Mouse (Mus musculus) fat pad, adult 2 months (tissue): ENCODE measurements around the gene Exoc3.

Experiments used
- DNase-seq: peaks from one replicate; pipeline ENCODE4 v3.0.0-alpha.2; 2011; ENCODE audit warnings: low read depth, low spot score; ENCODE audit errors: extremely low read depth

The Exoc3 gene

DNA sequence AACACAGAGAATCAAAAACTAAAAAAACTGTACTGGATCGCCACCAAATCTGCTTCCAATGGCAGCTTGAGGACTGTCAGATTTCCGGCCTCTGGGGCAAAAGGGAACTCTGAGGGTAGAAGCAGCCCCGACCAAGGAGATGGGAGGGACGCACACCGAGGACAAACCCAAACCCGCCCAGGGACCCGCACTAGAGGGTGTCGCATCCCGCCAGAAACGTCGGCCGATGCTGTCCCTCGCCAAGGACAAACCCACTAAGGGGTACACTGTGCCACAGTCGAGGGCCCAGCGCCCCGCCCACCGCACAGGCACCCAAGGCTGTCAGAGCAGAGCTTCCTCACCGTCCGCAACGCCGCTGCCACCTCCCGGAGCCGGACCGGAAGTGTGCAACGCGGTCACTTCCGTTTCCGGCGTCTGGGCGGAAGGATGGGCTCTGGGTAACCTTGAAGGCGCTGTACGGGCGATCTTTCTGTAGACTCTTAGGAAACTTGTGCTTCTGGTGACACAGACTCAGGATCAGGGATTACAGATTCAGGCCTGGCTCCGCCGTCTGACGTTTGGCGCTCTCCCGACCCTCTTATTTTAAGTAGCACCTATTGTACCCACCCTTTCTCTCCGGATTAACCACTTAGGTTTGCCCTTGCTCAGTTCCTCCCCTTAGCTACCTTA is at the start of gene Exoc3:
TSS of gene Exoc3 (minus strand) at position 416 of the 669 bp plus-strand sequence.
- DNase-seq, result peak; percentile 18

DNA sequence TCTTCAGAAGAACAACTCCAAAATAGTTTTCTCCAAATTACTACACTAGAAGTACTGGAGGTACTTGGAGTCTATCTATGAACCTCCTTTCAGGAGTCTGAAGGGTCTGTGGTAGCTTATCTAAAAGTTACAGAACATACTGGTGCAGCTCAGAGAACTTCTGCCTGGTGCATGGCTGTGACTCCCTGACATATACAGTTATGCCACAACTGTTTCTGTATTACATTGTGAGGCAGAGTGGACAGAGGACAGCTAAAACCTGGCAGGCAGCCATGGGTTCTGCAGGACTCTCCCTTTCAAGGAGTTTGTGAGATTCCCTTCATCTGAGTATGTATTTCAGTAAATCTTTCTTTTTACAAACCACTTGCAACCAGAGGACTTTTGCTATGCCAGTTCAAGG is 38.0 kb upstream of the Exoc3 start:
- DNase-seq, result no peak

DNA sequence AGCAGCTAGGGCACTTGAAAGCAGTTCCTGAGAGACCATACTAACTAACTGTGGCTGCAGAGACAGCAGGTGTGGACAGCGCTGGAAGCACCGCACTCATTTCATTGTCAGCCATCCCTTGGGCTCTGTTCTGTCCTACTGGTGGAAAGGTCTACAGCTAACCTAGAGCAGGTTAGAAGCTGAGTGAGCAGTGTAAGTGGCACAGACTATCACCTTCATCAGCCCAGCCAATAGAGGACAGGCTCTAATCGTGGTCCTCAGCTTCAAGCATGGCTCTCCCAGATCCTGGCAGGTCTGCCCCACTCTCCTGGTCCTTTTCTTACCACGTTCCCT is 37.3 kb upstream of the Exoc3 start:
- DNase-seq, result no peak

DNA sequence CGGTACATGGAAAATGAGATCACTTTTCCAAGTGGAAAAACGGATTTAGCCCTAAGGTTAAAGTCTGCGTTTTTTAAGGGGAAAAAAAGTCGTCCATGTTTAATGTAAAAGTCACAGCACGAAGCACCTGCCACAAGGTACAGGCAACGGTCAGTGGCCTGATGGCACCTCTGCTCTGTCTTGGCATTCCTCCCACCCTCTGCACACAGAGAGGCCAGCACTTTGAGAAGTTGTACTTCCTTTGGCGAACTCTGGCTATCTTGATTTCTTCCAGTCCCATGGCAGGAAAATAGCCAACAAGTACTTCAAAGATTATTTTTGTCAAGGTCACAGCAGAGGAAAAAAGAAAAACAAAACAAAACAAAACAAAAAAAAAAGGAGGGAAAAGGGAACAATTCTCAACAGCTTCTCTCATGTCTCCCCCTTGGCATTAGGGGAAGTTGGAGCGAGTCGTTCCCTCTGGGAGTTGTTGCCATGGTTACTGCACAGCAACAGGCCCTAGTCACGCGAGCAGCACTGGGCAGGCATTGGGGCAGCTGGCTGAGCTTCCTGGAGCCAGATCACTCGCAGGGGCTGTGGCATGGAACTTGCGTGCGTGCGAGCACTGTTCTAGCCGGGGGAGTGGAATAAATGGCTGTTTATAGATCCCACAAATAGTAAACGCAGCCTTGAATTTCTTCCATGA is 36.8 kb upstream of the Exoc3 start:
- DNase-seq, result no peak

DNA sequence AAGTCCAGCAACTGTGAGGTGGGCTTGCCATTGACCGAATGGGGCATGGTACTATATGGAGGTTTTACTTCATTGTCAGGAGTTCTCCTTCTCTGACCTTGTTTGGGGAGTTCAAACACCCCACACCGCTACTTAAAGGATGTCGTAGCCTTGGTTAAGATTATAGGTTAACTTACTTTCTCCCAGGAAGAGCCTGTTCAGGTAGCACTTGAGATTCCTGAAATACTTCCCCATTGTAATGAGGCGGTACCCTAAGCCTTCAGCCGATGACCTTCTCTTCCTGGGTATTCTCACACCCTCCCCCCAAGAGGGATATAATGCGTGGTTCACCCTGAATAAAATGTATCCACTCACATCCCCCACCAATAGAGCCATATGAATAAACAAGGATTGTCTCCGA is 29.0 kb upstream of the Exoc3 start:
- no peak for DNase-seq

DNA sequence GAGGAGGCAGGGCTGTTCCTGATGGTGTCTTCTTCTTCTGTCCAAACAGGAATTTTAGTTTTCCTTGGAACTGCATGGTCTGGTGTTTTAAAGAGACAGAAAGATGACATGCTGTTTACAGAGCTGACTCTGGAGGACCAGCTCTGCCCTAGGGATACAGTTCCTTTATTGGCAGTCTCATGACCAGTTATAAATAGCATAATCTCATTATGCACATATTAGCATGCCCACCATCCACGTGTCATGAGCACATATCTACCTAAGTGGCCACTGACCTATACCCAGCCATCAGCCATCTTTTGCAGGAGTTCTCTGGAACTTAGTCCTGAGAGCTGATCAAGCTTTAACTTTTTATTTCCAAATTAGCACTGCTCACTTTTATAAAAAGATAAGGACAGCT is 12.1 kb upstream of the Exoc3 start:
- DNase-seq, result no peak

DNA sequence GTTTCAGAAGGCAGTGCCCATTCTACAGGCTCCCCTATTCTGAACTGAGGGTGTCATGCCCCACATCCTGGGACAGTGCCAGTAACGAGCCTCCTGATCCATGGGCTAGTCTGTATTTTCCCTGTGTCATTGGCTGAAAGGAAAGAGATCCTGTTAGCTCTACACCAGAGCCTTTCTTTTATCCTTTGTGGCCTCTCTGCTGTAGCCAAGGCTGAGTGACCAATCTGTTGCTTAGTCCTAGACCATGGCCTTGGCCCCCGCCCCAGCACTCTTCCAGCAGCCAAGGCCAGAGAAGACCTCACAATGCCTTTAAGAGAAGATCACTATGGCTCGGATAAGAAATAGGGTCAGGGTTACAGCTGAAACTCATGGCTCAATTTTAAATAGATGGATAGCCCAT is 9.9 kb upstream of the Exoc3 start:
- DNase-seq, result no peak

DNA sequence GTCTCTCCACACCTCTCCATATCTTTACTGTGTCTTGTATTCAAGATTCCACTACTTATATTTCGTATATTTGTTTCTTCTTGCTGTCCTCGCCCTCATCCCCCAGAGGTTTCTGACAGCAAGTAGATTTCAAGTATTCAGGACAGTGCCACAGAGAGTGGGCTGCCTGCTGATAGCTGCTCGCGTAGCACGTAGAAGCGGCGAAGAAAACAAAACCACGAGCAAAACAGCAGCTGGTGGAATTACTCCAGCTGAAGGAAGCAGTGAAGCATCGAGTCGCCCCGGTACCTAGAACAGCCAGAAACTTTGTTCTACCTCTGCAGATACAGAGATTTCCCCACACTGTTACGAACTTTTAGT is 434 bp upstream of the Exoc3 start:
- DNase-seq, result no peak

DNA sequence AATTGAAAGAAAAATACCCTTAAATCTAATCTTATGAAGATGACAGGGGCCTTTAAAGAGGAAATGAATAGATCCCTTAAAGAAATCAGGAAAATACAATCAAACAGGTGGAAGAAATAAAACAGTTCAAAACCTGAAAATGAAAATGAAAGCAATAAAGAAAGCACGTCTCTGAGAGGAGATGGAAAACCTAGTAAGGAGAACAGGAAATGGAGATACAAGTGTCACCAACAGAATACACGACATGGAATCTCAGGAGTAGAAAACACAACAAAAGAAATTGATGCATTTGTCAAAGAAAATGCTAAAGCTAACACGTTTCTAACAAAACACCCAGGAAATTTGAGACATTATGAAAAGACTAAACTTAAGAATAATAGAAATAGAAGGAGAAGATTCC is 12.1 kb downstream of the Exoc3 start:
- DNase-seq, result no peak

DNA sequence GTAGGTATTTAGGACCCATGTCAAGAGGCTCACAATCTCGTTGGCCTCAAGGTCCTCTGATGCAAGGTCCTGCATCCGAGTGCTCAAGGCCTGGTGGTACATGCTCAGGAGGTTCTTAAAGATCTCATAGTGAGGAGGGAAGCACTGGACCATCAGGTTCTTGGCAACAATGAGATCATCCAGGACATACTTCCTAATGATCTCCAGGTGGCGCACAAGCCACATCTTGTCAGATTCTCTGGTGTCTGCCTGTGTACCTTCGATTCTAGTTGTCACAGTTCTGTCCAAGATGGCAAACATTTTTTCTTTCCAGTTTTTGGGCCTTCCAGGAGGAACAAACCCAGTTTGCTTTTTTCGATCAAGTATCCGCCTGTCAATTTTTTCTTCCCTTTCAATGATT is 15.9 kb downstream of the Exoc3 start:
- DNase-seq, result no peak

DNA sequence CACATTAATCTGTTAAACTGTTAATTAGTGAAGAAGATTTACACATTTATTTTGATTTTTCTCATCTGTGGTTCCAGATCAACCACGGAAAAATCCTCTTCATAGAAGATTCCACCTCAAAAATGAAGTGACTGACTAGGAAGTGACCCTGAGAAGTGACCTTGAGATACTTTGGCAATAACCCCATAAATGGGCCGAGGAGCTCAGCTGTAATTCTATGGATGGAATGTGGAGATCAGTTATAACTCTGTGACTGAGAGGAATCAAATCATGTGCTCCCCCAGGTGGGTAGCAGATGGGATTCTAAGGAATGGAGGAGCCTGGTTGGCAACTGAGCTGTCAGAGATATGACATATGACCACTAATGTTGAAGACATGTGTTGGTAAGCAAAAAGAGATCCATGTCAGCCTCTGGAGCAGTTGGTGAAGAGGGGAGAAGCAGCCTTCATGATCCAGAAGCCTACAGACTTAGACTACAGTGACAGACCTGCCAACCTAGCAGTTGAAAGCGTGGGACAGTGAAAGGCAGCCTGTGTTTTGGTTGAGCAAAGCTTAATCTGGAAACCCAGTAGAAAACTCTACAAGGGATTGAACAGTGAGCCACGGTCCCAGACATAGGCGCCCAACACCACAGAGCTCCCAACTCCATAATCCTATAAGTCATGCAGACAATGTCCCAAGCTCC is 25.4 kb downstream of the Exoc3 start:
- no peak for DNase-seq

DNA sequence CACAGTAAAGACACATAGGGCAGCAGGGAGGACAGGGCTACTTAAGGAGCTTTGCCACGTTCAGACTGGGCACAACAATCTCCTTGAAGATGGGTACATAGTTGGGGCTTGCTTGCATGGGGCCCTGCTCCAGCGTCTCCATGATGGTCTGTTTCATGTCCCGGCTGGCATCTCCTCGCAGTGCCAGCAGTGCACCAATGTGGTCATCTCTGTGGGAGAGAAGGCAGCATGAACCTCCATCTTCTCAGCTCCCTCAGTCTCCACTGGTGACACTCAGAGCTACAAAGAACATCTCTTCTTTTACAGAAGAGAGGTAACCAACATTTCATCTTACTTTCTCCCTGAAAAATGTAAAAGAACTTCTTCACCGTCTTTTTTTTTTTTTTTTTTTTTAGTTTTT is 36.5 kb downstream of the Exoc3 start:
- DNase-seq, result no peak

DNA sequence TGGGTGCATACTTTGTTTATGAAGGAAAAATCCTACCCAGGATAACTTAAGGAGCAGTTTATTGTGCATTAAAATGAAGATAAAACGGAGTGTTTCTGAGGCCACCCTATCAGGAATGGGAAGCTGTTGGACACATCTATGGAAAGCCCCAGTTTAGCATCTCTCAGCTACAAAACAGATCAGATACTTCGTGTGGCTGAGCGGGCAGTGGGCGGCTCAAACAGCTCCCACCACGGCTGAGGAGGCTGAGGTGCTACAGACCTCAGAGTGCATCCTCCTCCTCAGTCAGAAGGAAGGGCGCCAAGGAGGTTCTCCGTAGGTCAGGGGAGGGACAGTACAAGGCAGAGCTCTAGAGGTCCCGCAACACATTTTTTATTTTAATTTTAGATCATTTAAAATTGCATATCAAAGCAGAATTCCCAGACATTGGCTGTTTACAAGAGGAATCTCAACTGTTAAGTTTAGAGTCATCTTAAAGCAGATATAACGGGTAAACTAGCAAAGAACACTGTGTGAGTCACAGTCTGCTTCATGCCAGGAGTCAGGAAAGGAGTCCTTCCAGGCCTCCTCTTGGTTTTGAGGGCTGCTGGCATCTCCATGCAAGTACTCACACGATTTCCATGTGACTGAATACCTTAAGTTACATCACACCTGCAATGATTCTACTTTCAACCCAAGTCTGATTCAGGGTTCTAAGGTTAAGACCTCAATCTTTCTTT is 38.9 kb downstream of the Exoc3 start:
- no peak for DNase-seq

DNA sequence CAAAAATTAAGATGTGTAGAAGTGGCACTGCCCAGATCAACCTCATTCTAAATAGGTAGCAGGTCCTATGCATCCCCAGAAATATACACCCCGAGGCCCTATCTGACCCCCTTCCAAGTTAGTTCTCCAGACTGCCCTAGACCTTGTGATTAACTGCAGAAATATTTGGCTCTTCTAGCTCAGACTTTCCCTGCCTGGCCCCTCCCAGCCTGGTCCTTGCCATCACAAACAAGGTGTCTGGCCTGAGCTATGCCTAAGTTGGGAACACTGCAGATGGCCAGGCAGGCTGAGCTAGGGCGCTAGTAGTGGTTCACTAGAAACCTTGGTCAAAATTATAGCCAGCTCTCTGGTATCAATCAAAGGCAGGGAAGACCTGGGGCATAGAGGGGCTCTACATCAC is 41.0 kb downstream of the Exoc3 start:
- no peak for DNase-seq

DNA sequence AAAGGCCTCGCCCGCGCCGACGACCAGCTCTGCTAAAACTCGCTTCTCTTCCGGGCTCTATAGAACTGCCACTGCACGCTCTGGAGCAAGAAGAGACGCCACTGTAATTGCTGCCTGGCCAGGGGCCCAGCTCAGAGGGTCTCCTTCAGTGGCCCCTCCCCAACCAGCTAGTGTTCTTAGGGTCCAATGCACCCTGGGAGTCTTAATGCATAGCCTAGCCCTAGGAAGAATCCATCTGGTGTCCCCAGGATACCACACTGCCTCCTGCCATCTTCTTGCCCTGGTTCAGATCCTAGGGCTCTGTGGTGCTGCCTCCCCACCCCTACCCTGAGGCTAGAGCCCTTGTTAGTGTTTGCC is 41.5 kb downstream of the Exoc3 start:
- no peak for DNase-seq

DNA sequence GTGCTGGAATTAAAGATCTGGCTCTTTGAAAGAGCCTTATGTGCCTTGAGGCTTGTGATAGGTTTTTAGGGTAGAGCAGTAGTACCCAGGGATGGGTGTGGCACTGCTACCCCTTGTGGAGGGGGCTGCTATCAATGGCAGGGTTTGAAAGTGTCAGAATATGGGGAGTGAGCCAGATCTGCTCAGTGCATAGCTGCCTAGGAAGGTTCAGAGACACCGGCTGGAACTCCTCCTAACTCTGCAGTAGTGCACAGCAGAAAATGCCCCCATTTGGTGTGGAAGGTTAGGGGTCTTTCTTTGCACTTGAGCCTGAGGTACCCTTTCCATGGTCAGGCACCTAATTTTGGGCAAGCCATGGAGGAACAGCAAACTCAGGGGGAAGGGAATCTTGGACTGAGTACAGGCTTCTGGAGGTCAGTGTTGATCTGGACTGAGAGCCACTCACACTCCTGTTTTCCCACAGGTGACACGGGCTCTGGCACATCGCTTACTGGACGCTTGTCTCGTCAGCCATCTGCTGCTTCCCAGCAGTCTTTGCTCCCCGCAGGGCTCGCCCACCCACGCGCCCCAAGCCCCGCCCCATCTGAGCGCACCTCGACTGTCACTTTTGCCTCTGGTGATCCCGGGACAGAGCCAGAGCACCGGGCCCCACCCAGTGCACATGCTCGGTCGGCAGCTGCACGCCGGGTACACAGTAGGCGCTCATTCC is 42.0 kb downstream of the Exoc3 start:
- no peak for DNase-seq

DNA sequence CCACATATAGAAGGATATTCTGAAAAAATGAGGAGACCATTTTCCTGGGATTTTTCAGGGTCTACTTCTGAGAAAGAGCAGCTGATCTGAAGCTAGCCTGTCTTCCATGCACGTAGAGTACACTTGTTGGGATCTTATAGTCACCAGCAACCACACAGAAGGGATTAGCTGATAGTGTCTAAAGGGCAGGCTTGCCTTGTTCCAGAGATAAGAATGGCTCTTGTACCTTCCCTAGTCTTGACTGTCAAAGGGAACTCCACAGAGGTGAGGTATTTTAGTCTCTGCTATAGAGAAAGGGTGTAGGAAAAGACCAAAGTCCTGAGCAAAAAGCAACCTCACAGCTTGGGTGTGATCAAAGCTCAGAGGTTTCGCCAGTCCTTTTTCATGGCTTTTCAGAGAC is 61.2 kb downstream of the Exoc3 start:
- DNase-seq, result no peak

DNA sequence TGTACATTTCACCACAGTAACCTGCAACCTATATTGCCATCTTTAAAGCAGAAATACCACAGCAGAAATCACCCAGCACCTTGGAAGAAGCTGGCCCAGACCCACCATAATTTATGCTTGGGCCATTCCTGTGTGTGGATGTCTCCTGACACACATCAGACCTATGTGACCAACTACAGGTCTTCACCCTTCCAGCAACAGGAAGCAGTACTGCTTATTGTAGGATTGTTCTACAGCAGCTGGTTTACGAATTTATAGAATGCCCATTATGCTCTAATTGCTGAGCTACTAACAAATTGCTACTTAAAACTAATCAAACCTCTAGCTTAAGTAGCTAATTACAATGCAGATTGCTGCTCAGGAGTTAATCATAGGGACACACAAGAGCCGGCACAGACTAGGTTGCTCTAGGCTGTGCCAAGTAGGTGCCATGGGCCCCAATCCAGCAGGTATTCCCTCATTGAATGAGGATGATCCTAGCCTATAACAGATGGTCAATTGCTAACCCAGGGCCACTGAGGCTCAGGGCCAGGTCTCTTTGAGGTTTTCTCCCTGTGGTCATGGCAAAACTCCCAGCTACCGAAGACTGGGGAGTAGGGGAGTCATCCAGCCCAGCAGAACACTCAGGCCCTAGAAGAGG is 62.4 kb downstream of the Exoc3 start:
- no peak for DNase-seq

DNA sequence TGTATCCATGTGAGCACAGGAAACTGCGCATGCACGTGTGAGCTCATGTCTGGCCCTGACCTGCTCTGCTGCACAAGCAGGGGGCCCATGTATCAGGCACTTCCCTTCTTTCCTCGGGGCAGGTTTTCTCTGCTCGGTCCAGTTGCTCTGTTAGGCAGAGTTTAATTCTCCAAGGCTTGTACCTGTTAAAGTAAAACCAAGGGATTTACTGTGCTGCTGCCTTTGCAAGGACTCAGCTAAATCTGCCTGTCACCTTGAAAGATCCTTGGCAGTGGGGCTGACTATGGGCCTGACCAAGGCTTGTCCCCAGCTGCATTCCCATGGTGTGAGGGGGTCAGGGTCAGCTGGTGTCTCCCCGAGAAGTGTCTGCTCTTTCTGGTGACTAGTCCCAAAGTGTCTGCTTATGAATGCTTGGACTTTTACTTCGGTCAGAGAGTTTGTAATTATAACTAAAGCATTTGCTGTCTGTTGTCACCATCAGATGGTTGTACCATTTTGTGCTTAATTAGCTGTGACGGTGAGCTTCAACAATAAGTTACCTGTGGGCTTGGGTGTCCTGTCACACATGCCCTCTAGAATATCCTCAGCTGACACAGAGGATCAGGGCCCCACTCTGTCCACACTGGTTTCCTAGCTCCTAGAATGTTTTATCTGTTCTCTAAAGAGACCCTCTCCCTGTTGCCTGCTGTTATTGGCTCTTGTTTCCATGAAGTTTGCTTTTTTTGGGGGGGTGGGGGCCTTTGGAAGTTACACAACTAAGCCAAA is 64.2 kb downstream of the Exoc3 start:
- DNase-seq, result no peak

DNA sequence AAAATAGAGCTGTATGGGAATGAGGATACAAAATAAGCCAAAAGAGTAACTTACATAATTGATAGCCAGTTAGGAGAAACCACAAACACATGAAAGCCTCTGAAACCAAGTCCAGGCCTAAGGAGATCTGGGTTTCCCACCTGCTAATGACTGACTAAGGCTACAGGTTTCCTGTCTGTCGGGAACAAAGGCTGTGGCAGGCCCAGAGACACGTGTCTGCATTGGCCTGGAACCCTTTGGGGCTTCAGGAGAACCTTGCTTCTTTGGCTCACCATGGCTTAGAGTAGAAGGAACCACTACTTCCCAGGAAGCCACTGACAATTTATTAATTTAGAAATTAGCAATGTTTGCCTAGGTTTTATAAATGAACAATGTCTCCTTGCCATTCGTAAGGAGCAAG is 65.2 kb downstream of the Exoc3 start:
- no peak for DNase-seq
